Mouse (Mus musculus) cerebellum, postnatal 4 days (tissue): ENCODE measurements around the gene Hoxd3.

ENCODE experiments used
- DNase-seq, 2 experiments: peaks; one replicate each; pipeline ENCODE4 v3.0.0; 2022; ENCODE audit warnings: low spot score in 2 of 2, mixed read lengths in 1 of 2

Hoxd3 gene

GRCm38 (mm10) chr2:74741252-74741978 is 29.7 kb downstream of the Hoxd3 start:
- DNase-seq: no peak

- DNase-seq: no peak
Measured at GRCm38 (mm10) chr2:74741979-74742277, 30.2 kb downstream of the Hoxd3 start.

GRCm38 (mm10) chr2:74745540-74746297 is 34.0 kb downstream of the Hoxd3 start:
- DNase-seq: no peak

DNA sequence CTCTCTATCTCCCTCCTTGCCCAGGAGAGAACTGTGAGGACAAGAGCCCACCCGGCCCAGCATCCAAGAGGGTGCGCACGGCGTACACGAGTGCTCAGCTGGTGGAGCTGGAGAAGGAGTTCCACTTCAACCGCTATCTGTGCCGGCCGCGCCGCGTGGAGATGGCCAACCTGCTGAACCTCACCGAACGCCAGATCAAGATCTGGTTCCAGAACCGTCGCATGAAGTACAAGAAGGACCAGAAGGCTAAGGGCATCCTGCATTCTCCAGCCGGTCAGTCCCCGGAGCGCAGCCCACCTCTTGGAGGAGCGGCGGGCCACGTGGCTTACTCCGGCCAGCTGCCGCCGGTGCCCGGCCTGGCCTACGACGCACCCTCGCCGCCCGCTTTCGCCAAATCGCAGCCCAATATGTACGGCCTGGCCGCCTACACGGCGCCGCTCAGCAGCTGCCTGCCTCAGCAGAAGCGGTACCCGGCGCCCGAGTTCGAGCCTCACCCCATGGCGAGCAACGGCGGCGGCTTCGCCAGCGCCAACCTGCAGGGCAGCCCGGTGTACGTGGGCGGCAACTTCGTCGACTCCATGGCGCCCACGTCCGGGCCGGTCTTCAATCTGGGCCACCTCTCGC is 34.7 kb downstream of the Hoxd3 start:
- no peak for DNase-seq

DNA sequence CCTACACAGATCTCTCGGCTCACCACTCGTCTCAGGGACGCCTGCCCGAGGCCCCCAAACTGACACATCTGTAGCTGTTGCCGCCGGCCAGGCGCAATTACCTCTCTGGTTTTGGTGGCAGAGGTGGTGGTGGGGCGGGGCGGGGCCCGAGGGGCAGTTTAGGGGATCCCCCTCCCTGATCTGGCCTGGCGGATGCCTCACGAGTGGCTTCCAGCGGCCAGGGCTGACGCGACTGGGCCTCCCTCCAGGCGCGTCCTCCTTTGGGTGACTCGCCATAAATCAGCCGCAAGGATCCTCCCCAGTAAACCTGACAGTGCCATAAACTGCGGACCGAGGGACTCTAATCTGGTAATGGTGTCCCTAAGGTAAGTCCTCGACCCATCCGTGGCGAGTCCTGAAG is 35.3 kb downstream of the Hoxd3 start:
- DNase-seq: no peak

DNA sequence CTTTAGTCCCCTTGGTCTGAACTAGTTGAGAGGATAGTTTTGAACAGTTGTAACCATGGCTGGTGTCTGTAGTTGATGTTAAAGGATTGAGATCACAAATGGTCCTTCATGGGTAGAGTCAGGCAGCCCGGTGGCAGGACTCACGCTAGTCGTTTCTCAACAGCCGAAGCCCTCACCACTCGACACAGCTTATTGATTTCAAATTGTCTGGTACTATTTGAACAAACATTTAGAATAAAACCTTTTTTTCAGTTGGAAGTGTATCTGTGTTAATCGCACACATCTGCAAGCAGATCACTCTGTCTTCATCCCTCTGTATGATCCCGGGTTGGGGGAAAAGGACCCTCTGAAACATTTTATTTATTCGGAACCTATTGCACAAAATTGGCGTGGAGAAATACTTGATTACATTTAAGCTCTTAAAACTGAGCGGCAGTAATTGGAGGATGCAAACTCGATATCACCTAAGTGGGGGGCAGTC is 36.0 kb downstream of the Hoxd3 start:
- DNase-seq: no peak

- no peak for DNase-seq
Measured at GRCm38 (mm10) chr2:74748436-74748995, 36.8 kb downstream of the Hoxd3 start.

- no peak for DNase-seq
Measured at GRCm38 (mm10) chr2:74749337-74750121, 37.8 kb downstream of the Hoxd3 start.

DNA sequence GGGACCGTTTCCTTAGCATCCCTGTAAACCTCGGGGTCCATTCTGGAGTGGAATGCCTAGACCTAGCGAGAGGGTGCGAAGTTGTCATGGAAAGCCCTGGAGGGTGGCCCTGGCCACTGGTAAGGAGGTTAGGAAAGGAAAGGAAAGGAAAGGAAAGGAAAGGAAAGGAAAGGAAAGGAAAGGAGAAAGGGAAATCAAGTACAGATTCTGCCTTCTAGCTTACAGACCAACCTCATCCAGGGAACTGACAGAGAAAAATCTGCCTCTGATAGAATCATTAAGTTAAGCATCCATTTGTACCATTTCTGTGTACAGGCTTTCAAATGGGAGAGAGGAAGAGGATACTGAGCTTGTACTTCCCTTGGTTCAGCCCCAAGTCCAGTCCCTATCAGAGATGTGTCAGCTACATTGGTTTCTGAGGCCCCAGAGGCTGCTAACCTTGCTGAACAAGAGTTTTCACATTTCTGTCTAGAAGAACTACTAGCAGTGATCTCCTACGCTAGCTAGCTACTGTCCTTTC is 39.1 kb downstream of the Hoxd3 start:
- no peak for DNase-seq

GRCm38 (mm10) chr2:74751861-74752260 is 40.1 kb downstream of the Hoxd3 start:
- DNase-seq: no peak

DNA sequence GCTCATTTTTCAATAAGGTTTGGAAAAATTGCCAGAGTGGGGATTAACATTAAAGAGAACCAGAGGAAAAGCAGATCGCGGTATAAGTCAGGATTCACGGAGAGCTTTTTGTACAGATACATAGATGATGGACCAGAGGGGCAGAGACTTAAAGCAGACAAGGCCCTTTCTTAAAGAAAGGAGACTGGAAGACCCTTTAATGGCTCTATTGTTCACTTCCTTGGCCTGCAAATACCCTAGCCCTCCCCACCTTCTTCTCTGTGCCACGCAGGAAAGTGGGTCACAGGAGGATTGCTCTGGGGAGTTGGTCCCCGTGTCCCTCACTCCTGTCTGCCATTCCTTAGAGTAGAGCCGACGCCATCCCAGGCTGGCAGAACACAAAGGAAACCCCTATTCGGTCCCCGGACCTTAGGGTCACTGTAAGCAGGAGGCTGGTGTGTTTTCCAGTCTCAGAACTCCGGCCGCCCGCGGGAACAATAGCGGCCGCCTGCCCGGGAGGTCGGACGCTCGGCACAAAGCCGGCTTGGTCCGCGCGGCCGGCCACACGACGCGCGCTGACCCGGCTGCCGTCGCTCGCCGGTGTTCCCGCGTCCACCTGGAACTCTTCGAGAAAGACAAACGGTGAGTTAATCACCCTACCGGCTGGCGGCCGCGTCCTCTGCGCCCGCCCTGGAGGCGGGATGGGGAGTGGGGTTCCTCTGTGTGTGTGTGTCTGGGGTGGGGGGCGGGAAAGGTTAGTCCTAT is 40.9 kb downstream of the Hoxd3 start:
- DNase-seq: no peak

GRCm38 (mm10) chr2:74753175-74753523 is 41.4 kb downstream of the Hoxd3 start:
- no peak for DNase-seq

GRCm38 (mm10) chr2:74753711-74754110 is 42.0 kb downstream of the Hoxd3 start:
- DNase-seq: no peak

- DNase-seq: no peak
Measured at GRCm38 (mm10) chr2:74760146-74760545, 48.4 kb downstream of the Hoxd3 start.

- DNase-seq: no peak
Measured at GRCm38 (mm10) chr2:74761941-74762340, 50.2 kb downstream of the Hoxd3 start.

DNA sequence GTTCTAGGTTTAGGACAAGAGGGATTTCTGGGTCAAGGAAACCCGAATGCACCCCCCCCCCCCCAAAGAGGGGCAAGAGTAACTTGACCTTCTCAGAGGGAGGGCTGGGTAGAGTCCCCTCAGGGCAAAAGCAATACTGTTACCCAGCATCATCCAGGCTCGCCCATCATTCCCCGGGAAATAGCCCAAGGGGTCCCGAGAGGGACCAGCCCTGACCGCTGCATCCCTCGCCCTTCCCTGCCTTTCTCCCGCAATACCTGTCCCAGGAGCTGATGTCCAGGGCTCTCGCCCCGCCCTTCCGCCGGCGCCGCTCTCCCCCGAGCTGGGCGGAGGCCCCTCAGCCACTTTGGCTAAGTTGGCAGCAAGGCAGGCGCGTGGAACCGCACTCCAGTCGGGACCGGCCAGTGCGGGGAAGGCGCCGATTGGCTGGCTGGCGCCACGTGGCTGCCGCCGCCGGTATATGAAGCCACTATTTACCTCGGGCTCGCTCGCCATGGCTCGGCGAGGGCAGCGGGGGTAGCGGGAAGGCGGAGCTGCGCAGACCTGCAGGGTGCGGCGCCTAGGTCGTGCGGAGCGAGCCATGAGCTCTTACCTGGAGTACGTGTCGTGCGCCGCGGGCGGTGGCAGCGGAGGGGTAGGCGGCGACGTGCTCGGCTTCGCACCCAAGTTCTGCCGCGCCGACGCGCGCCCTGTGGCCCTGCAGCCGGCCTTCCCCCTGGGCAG is 51.0 kb downstream of the Hoxd3 start, which contains the start of gene Hoxd1:
Hoxd1 (plus strand) TSS at position 459 of the 723 bp plus-strand sequence.
- peak in 1 of 2 experiments; percentile 17 for DNase-seq

DNA sequence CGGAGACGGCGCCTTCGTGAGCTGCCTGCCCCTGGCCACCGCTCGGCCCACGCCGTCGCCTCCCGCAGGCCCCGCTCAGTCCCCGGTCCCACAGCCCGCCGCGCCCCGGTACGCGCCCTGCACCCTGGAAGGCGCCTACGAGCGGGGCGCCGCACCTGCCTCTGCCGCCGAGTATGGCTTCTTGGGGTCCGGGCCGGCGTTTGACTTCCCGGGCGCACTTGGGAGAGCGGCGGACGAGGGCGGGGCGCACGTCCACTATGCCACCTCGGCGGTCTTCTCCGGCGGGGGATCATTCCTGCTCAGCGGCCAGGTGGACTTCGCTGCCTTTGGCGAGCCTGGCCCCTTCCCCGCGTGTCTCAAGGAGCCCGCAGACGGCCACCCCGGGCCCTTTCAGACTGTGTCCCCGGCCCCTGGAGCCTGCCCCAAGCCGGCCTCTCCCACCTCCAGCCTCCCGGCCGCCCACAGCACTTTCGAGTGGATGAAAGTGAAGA is 51.6 kb downstream of the Hoxd3 start:
- DNase-seq: no peak

DNA sequence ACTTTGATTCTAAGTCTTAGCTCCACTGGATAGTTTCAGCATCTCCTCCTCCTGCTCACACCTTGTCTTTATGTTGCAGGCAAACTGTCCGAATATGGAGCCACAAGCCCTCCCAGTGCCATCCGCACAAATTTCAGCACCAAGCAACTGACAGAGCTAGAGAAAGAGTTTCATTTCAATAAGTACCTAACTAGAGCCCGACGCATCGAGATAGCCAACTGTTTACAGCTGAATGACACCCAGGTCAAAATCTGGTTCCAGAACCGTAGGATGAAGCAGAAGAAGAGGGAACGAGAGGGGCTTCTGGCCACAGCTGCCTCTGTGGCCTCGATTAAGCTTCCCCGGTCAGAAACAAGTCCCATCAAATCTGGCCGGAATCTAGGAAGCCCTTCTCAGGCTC is 52.2 kb downstream of the Hoxd3 start:
- DNase-seq: no peak

- DNase-seq: no peak
Measured at GRCm38 (mm10) chr2:74774359-74774758, 62.6 kb downstream of the Hoxd3 start.
